Mouse (Mus musculus) forebrain, embryonic 13.5 days (tissue): ENCODE measurements around the gene Zmat1. TPM values are rescaled to one million over a fixed set of nuclear protein-coding genes. Genes with fewer than 3 reads are reported as not detected.

Experiments
- ATAC-seq: fragments of 200-750 bp; cut with Nextera tagmentation; 2 replicates; pipeline ENCODE4 v1.8.0; 2017
- H3K27ac ChIP-seq: fragments of 300-500 bp; sonication (generic); 2 replicates; pipeline ENCODE4 v1.5.1; 2015; ENCODE audit warnings: inconsistent platforms, mild to moderate bottlenecking, moderate library complexity
- H3K27me3 ChIP-seq: fragments of 300-500 bp; sonication (generic); 2 replicates; pipeline ENCODE4 v1.6.1; 2015; ENCODE audit warnings: mild to moderate bottlenecking, inconsistent platforms
- H3K36me3 ChIP-seq: fragments of 300-500 bp; sonication (generic); 2 replicates; pipeline ENCODE4 v1.6.1; 2015; ENCODE audit warnings: mild to moderate bottlenecking, inconsistent platforms; ENCODE audit not compliant: poor library complexity, severe bottlenecking
- H3K4me1 ChIP-seq: fragments of 300-500 bp; sonication (generic); 2 replicates; pipeline ENCODE4 v1.6.1; 2015; ENCODE audit warnings: inconsistent platforms
- H3K4me2 ChIP-seq: fragments of 300-500 bp; sonication (generic); 2 replicates; pipeline ENCODE4 v1.6.1; 2015; ENCODE audit warnings: inconsistent platforms, mild to moderate bottlenecking, moderate library complexity
- H3K4me3 ChIP-seq: fragments of 300-500 bp; sonication (generic); 2 replicates; pipeline ENCODE4 v1.5.1; 2015; ENCODE audit warnings: mild to moderate bottlenecking, inconsistent platforms
- H3K9ac ChIP-seq: fragments of 300-500 bp; sonication (generic); 2 replicates; pipeline ENCODE4 v1.6.1; 2015; ENCODE audit warnings: mild to moderate bottlenecking, inconsistent platforms
- H3K9me3 ChIP-seq: fragments of 300-500 bp; sonication (generic); replicated peaks from 2 replicates; pipeline ENCODE4 v1.6.1; 2016; ENCODE audit warnings: inconsistent platforms
- WGBS: fragments of 180-500 bp; shearing (Covaris S2); methylation state at CpG from one replicate; pipeline ENCODE4 v1.1.7; 2015; 5-methylcytosine and 5-hydroxymethylcytosine counted together
- polyA plus RNA-seq: library from polyadenylated mRNA; unstranded; fragments of >200 nt; fragmentation: Nextera tagmentation; extraction: Ambion mirVana; gene quantifications from 2 replicates; pipeline ENCODE4 v1.2.1, GENCODE M21; 2015

The Zmat1 gene
- polyA plus RNA-seq, 1 experiment from 2014 or later, result 5.7 TPM

DNA sequence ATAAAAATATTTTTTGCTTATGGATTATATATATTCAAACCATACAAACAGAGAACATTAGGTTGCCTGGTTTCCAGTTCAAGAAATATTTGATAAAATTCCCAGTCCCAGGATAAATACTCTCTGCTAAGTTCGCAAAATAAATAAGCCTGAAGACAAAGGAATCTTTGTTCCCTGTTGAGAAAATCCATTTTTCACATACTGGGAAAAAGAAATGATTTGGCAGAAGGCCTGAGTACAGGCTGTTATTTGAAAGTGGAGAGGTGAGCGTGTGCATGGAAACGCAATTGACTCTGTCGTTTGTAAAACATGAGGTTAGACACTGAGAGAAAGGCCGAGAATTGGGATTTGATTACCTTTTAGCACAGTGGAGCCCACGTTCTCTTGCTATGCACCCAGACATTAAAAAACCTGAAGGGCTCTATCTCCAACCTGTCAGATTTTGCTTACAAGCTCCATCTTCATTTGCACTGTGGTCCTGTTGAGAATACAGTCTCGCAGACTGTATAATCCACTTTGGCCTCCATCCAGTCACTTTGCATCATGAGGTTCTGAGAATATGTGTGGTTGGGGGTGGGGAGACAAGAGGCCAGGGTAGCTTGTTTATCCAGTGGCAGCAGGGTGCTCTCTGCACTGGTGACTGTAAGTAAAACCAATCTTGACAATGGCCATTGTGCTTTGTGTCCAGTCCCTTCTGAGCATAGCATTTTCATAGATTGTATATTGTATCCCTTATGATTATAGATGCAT, 85.2 kb downstream of the Zmat1 start:
- Histone ChIP-seq H3K9ac (no peak overlapping the region), H3K9me3 (no peaks in the 10 kb centered on the region), H3K27ac (no peak overlapping the region), H3K4me1 (no peaks in the 10 kb centered on the region), H3K4me3 (no peak overlapping the region), H3K4me2 (no peak overlapping the region), H3K36me3 (no peaks in the 10 kb centered on the region), H3K27me3 (no peaks in the 10 kb centered on the region)
- 49% methylated on average over 7 of the region's 7 CpGs for WGBS
- ATAC-seq, result no peak

Other genes starting within 250 kb of the Zmat1 start
- 71.7 and 78.1 TPM in 2 replicates for gene Armcx2, start 200.0 kb downstream of the Zmat1 start, polyA plus RNA-seq
- 0.15 and 0.39 TPM in 2 replicates for gene Nxf2, start 44.5 kb downstream of the Zmat1 start, polyA plus RNA-seq
- gene Gm15023, start 168.4 kb upstream of the Zmat1 start, polyA plus RNA-seq, result not detected in 2 replicates
- gene Tceal6, start 201.5 kb upstream of the Zmat1 start, polyA plus RNA-seq, result 10.0 and 14.2 TPM in 2 replicates